Mouse (Mus musculus): ENCODE results near the gene Fgd2. TPM values are rescaled to one million over a fixed set of nuclear protein-coding genes. Genes with fewer than 3 reads are reported as not detected.
"Not testable (repeated sequence)": the region's sequence is repeated elsewhere in the genome, so short reads cannot be mapped to it uniquely, and the experiment has no call there.

Fgd2 gene
- polyA plus RNA-seq, 1 experiment from 2014 or later = 9.7 TPM

DNA sequence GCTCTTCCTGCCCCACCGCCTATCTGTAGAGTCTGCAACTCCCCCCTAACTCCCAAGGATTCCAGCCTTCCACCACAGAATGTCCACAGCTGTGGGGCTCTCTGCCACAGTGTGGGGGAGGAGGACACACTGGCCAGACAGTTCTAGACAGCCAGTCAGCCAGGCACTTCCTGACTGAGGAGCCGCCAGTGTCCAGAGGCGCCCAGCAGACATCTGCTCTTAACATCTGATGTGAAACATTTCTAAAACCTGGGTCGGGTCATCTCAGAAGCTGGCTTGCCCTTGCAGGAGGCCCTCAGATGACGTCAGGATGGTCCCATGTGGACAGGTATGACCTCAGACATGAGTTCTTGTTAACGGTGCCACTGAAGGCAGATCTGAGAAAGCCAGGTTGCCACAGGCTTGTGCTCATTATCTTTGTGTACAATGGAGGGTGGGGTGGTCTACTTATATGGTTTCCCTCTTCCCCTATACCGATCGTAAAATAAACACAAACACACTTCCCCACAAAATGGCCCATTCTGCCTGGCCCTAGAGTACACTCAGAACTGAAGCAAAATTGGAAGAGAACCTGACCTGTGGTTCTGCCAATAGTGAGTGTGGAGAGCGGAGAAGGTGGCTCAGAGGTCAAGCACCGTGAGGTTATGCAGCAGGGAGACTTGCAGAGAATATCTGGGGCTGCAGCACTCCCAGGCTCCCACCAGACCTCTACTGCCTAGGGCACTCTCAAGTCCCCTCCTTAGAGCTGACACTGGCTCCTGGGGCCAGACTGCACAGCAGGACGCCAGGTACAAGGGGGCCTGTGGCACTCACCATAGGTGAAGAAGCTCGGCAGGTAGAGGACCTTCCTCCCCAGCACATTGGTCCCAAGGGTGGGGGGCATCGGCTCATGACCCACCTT is 18.5 kb upstream of the Fgd2 start:
- H3K4me2 ChIP-seq (ENCODE audit: low read length) = no peak overlapping the region

DNA sequence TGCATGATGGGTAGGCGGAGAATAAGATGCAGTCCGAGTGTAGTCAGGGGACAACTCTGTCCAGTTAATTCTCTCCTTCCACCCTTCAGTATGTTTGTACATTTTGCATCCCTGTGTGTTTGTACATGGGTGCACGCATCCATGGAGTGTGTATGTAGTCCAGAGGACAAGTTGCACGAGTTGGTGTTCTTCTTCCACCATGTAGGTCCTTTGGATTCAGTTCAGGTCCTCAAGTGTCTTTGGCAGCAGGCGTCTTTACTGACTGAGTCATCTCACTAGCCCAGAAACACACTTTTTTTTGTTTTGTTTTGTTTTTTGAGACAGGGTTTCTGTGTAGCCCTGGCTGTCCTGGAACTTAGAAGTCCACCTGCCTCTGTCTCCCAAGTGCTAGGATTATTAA is 17.5 kb upstream of the Fgd2 start:
- WGBS = 89% methylated on average over 5 of the region's 5 CpGs
- no peaks in the 10 kb centered on the region for H3K27me3 ChIP-seq (replicated peaks; ENCODE audit: control insufficient read depth, insufficient read depth, low read length)
- no peak overlapping the region for H3K4me2 ChIP-seq (ENCODE audit: low read length)
- no peak overlapping the region for H3K4me3 ChIP-seq (replicated peaks; ENCODE audit: low read length)
- H3K36me3 ChIP-seq (ENCODE audit: control insufficient read depth, insufficient read depth) = peaks cover 16% of the 10 kb centered on the region
- no peak overlapping the region for H3K9ac ChIP-seq (replicated peaks; ENCODE audit: low read depth, low read length)
- ATAC-seq = no peak
- peaks cover 57% of the 10 kb centered on the region for H3K4me1 ChIP-seq (replicated peaks; ENCODE audit: control insufficient read depth, insufficient read depth, low read length)
- no peaks in the 10 kb centered on the region for H3K9me3 ChIP-seq (ENCODE audit: control insufficient read depth, low read length)
- H3K27ac ChIP-seq (ENCODE audit: low read length) = no peak overlapping the region

More for the DNA sequence above, 18.5 kb upstream of the Fgd2 start:
- H3K9me3 ChIP-seq (ENCODE audit: control insufficient read depth, low read length) = no peaks in the 10 kb centered on the region
- H3K4me3 ChIP-seq (replicated peaks; ENCODE audit: low read length) = no peak overlapping the region
- H3K27ac ChIP-seq (ENCODE audit: low read length) = no peak overlapping the region; the same call in 1 of the 2 replicates
- ATAC-seq = no peak
- peaks cover 60% of the 10 kb centered on the region for H3K4me1 ChIP-seq (replicated peaks; ENCODE audit: control insufficient read depth, insufficient read depth, low read length)
- no peaks in the 10 kb centered on the region for H3K27me3 ChIP-seq (replicated peaks; ENCODE audit: control insufficient read depth, insufficient read depth, low read length)
- WGBS = 53% methylated on average over 13 of the region's 13 CpGs
- H3K36me3 ChIP-seq (ENCODE audit: control insufficient read depth, insufficient read depth) = peaks cover 22% of the 10 kb centered on the region
- peak overlapping the region; percentile 32 for H3K9ac ChIP-seq (replicated peaks; ENCODE audit: low read depth, low read length)

DNA sequence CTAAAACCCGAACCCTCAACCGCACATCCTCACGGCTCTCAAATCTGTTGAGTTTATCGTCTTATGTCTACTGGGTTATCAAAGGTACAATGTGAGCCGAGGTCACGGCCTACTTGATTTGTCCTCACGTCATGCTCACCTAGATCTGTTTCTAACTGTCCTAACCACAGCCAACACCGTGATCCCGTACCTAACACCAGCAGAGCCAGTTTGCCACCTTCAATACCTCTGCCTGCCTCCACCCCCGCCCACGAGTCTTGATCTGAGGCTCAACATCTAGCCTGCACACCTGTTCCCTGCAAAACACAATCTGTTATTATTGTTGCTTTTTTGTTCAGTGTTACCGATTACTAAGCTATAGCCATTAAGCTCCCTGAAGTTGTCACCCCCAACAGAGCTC is 15.4 kb upstream of the Fgd2 start:
- Histone ChIP-seq H3K4me3 (replicated peaks; ENCODE audit: low read length) (peak overlapping the region; percentile 80), H3K9me3 (ENCODE audit: control insufficient read depth, low read length) (no peaks in the 10 kb centered on the region), H3K9ac (replicated peaks; ENCODE audit: low read depth, low read length) (no peak overlapping the region), H3K4me1 (replicated peaks; ENCODE audit: control insufficient read depth, insufficient read depth, low read length) (peaks cover 39% of the 10 kb centered on the region), H3K27ac (ENCODE audit: low read length) (no peak overlapping the region; the same call in 1 of the 2 replicates), H3K4me2 (ENCODE audit: low read length) (peak overlapping the region; percentile 68), H3K27me3 (replicated peaks; ENCODE audit: control insufficient read depth, insufficient read depth, low read length) (no peaks in the 10 kb centered on the region), H3K36me3 (ENCODE audit: control insufficient read depth, insufficient read depth) (no peaks in the 10 kb centered on the region)
- ATAC-seq = no peak
- 86% methylated on average over 12 of the region's 12 CpGs for WGBS

- Histone ChIP-seq H3K9ac (replicated peaks; ENCODE audit: low read depth, low read length) (peak overlapping the region; percentile 78), H3K4me1 (replicated peaks; ENCODE audit: control insufficient read depth, insufficient read depth, low read length) (peaks cover 30% of the 10 kb centered on the region), H3K27ac (ENCODE audit: low read length) (peak overlapping the region; percentile 95), H3K4me3 (replicated peaks; ENCODE audit: low read length) (peak overlapping the region; percentile 80), H3K27me3 (replicated peaks; ENCODE audit: control insufficient read depth, insufficient read depth, low read length) (no peaks in the 10 kb centered on the region), H3K9me3 (ENCODE audit: control insufficient read depth, low read length) (no peaks in the 10 kb centered on the region), H3K4me2 (ENCODE audit: low read length) (peak overlapping the region; percentile 68), H3K36me3 (ENCODE audit: control insufficient read depth, insufficient read depth) (no peaks in the 10 kb centered on the region)
- peak; percentile 65 for ATAC-seq
- WGBS = under 1% methylated on average over 11 of the region's 11 CpGs
Observed at GRCm38 (mm10) chr17:29346496-29347125, 14.1 kb upstream of the Fgd2 start.

- H3K4me3 ChIP-seq (replicated peaks; ENCODE audit: low read length) = peak overlapping the region; percentile 80
- H3K36me3 ChIP-seq (ENCODE audit: control insufficient read depth, insufficient read depth) = no peaks in the 10 kb centered on the region
- peaks cover 24% of the 10 kb centered on the region for H3K4me1 ChIP-seq (replicated peaks; ENCODE audit: control insufficient read depth, insufficient read depth, low read length)
- under 1% methylated on average over 45 of the region's 45 CpGs for WGBS
- H3K4me2 ChIP-seq (ENCODE audit: low read length) = peak overlapping the region; percentile 68
- H3K27ac ChIP-seq (ENCODE audit: low read length) = peak overlapping the region; percentile 95
- peak overlapping the region; percentile 78 for H3K9ac ChIP-seq (replicated peaks; ENCODE audit: low read depth, low read length)
- no peaks in the 10 kb centered on the region for H3K27me3 ChIP-seq (replicated peaks; ENCODE audit: control insufficient read depth, insufficient read depth, low read length)
- no peaks in the 10 kb centered on the region for H3K9me3 ChIP-seq (ENCODE audit: control insufficient read depth, low read length)
- peak; percentile 25 for ATAC-seq
Observed at GRCm38 (mm10) chr17:29347126-29347644, 13.5 kb upstream of the Fgd2 start.

GRCm38 (mm10) chr17:29347645-29348256 is 13.0 kb upstream of the Fgd2 start, which contains the start of gene Mtch1:
Gene Mtch1, minus strand, starts transcription at chr17:29347934.
- Histone ChIP-seq H3K36me3 (ENCODE audit: control insufficient read depth, insufficient read depth) (no peaks in the 10 kb centered on the region), H3K4me2 (ENCODE audit: low read length) (peak within 1 kb of the TSS; percentile 68)
- WGBS = 2% methylated on average over 36 of the region's 53 CpGs

GRCm38 (mm10) chr17:29348996-29349395 is 11.7 kb upstream of the Fgd2 start:
- no peak overlapping the region for H3K4me2 ChIP-seq (ENCODE audit: low read length)
- no peak overlapping the region for H3K9ac ChIP-seq (replicated peaks; ENCODE audit: low read depth, low read length)
- no peak overlapping the region for H3K27ac ChIP-seq (ENCODE audit: low read length)

More at GRCm38 (mm10) chr17:29347645-29348256, 13.0 kb upstream of the Fgd2 start, which contains the start of gene Mtch1:
- Histone ChIP-seq H3K9me3 (ENCODE audit: control insufficient read depth, low read length) (no peaks in the 10 kb centered on the region), H3K4me3 (replicated peaks; ENCODE audit: low read length) (peak within 1 kb of the TSS; percentile 80), H3K4me1 (replicated peaks; ENCODE audit: control insufficient read depth, insufficient read depth, low read length) (peaks cover 21% of the 10 kb centered on the region), H3K27ac (ENCODE audit: low read length) (peak within 1 kb of the TSS; percentile 95), H3K27me3 (replicated peaks; ENCODE audit: control insufficient read depth, insufficient read depth, low read length) (no peaks in the 10 kb centered on the region), H3K9ac (replicated peaks; ENCODE audit: low read depth, low read length) (peak within 1 kb of the TSS; percentile 78)
- ATAC-seq = peak; percentile 85

GRCm38 (mm10) chr17:29351056-29351455 is 9.7 kb upstream of the Fgd2 start:
- H3K36me3 ChIP-seq (ENCODE audit: control insufficient read depth, insufficient read depth); H3K27ac ChIP-seq (ENCODE audit: low read length); H3K27me3 ChIP-seq (replicated peaks; ENCODE audit: control insufficient read depth, insufficient read depth, low read length); H3K4me3 ChIP-seq (replicated peaks; ENCODE audit: low read length); H3K9ac ChIP-seq (replicated peaks; ENCODE audit: low read depth, low read length); H3K9me3 ChIP-seq (ENCODE audit: control insufficient read depth, low read length); H3K4me2 ChIP-seq (ENCODE audit: low read length); ATAC-seq: not testable (repeated sequence)
- 59% methylated on average over 5 of the region's 5 CpGs for WGBS
- H3K4me1 ChIP-seq (replicated peaks; ENCODE audit: control insufficient read depth, insufficient read depth, low read length) = peaks cover 22% of the 10 kb centered on the region

More at GRCm38 (mm10) chr17:29348996-29349395, 11.7 kb upstream of the Fgd2 start:
- no peaks in the 10 kb centered on the region for H3K36me3 ChIP-seq (ENCODE audit: control insufficient read depth, insufficient read depth)
- WGBS = 72% methylated on average over 2 of the region's 2 CpGs
- H3K27me3 ChIP-seq (replicated peaks; ENCODE audit: control insufficient read depth, insufficient read depth, low read length) = no peaks in the 10 kb centered on the region
- peaks cover 21% of the 10 kb centered on the region for H3K4me1 ChIP-seq (replicated peaks; ENCODE audit: control insufficient read depth, insufficient read depth, low read length)
- H3K9me3 ChIP-seq (ENCODE audit: control insufficient read depth, low read length) = no peaks in the 10 kb centered on the region
- no peak for ATAC-seq
- H3K4me3 ChIP-seq (replicated peaks; ENCODE audit: low read length) = no peak overlapping the region

- Histone ChIP-seq H3K4me2 (ENCODE audit: low read length) (peak overlapping the region; percentile 58; the same call in 1 of the 2 replicates), H3K4me1 (replicated peaks; ENCODE audit: control insufficient read depth, insufficient read depth, low read length) (peaks cover 24% of the 10 kb centered on the region)
Observed at GRCm38 (mm10) chr17:29355461-29355840, 5.3 kb upstream of the Fgd2 start.

More at GRCm38 (mm10) chr17:29355461-29355840, 5.3 kb upstream of the Fgd2 start:
- Histone ChIP-seq H3K9me3 (ENCODE audit: control insufficient read depth, low read length) (no peaks in the 10 kb centered on the region), H3K4me3 (replicated peaks; ENCODE audit: low read length) (no peak overlapping the region), H3K27ac (ENCODE audit: low read length) (peak overlapping the region; percentile 94), H3K9ac (replicated peaks; ENCODE audit: low read depth, low read length) (peak overlapping the region; percentile 61), H3K36me3 (ENCODE audit: control insufficient read depth, insufficient read depth) (no peaks in the 10 kb centered on the region), H3K27me3 (replicated peaks; ENCODE audit: control insufficient read depth, insufficient read depth, low read length) (no peaks in the 10 kb centered on the region)
- peak; percentile 41 for ATAC-seq
- 13% methylated on average over 5 of the region's 5 CpGs for WGBS

Data from forebrain, embryonic 16.5 days (tissue).